Mouse (Mus musculus): ENCODE data around the gene Angpt4. TPM values are rescaled to one million over a fixed set of nuclear protein-coding genes. Genes with fewer than 3 reads are reported as not detected.

The Angpt4 gene
- polyA plus RNA-seq (2016; fragmentation: Nextera tagmentation; extraction: Ambion mirVana) = 0.27 and 0.73 TPM in 2 replicates

DNA sequence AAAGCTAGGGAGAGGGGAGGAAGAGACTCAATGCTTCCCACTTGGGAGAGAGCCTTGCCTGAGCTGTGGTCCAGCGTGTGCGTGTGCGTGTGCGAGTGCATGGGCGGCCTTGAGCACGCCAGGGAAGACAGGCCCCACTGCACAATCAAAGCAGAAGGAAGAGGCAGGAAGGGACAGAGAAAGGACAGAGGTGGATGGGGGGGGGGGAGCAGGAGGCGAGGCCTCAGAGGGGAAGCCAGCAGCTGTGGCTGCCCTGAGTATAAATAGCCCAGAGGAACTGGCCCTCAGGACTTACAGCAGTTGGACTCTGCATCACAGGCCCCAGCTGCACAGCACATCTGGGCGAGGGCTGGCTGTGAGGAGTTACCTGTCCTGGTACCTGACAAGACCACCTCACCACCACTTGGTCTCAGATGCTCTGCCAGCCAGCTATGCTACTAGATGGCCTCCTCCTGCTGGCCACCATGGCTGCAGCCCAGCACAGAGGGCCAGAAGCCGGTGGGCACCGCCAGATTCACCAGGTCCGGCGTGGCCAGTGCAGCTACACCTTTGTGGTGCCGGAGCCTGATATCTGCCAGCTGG lies at the start of gene Angpt4:
Gene Angpt4 (plus strand): TSS at position 292 of the 582 bp plus-strand sequence.
- Histone ChIP-seq H3K4me1 (peaks cover 36% of the 10 kb centered on the region), H3K27me3 (replicated peaks; ENCODE audit: low read depth, poor library complexity, severe bottlenecking) (no peaks in the 10 kb centered on the region), H3K4me3 (no peak within 1 kb of the TSS), H3K27ac (replicated peaks) (peak within 1 kb of the TSS; percentile 78), H3K9me3 (no peaks in the 10 kb centered on the region), H3K36me3 (replicated peaks) (no peaks in the 10 kb centered on the region)
- 65% methylated on average over 12 of the region's 13 CpGs for WGBS
- DNase-seq (ENCODE audit: low spot score) = peak; percentile 35

DNA sequence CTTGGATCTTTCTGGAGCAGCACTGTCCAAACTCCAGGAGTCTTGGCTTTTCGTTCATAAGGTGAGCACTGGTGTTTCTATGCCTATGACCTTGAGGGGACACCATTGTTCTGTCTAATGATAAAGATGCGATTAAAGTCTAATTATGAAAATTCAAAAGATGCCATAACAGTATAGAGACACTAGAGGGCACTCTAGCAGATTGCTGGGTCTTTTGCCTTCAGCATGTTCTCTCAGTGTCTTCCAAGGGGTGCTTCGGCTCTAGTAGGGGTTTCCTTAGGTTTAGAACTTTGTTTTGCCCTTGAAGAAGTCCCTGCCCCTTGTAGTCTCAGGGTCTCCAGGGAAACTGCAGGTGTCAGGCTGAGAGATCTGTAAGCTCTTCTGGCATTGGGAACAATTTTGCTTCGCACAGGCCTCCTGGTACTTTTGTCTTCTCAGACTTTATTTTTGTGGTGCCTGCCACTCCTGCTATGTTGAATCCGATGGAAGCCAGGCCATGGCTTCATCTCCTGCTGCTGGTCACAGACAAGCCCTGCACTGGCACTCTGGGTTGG lies 48.7 kb upstream of the Angpt4 start:
- H3K4me1 ChIP-seq = peaks cover 9% of the 10 kb centered on the region
- H3K36me3 ChIP-seq (replicated peaks) = no peaks in the 10 kb centered on the region
- no peak overlapping the region for H3K4me3 ChIP-seq
- WGBS = 61% methylated on average over 5 of the region's 5 CpGs
- H3K27ac ChIP-seq (replicated peaks) = no peak overlapping the region; the same call in 1 of the 2 replicates
- H3K27me3 ChIP-seq (replicated peaks; ENCODE audit: low read depth, poor library complexity, severe bottlenecking) = 0 out of 2 replicates have a peak, but pooled peaks cover 4% of the 10 kb centered on the region
- no peak for DNase-seq (ENCODE audit: low spot score)
- H3K9me3 ChIP-seq = no peaks in the 10 kb centered on the region

DNA sequence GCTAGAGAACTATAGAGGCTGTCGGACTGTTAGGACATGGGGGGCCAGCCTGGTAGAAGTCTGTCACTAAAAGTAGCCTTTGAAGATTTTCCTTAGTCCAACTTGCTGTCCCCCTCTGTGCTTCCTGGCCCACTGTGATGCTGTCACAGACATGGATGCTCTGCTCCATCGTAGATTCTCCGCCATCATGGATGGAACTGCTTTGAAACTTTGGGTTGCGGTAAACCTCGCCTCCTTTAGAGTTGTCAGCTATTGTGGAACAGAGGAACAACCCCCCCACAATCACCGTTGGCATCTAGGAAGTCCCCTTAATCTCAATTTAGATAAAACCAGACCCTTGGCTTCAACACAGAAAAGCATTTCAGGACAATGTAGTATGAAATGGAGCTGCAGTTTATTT lies 46.1 kb upstream of the Angpt4 start:
- 90% methylated on average over 6 of the region's 6 CpGs for WGBS
- DNase-seq (ENCODE audit: low spot score) = no peak
- no peak overlapping the region for H3K27ac ChIP-seq (replicated peaks)
- 0 out of 2 replicates have a peak, but pooled peaks cover 4% of the 10 kb centered on the region for H3K27me3 ChIP-seq (replicated peaks; ENCODE audit: low read depth, poor library complexity, severe bottlenecking)
- H3K9me3 ChIP-seq = no peaks in the 10 kb centered on the region
- H3K4me3 ChIP-seq = no peak overlapping the region
- no peaks in the 10 kb centered on the region for H3K36me3 ChIP-seq (replicated peaks)
- peaks cover 9% of the 10 kb centered on the region for H3K4me1 ChIP-seq

DNA sequence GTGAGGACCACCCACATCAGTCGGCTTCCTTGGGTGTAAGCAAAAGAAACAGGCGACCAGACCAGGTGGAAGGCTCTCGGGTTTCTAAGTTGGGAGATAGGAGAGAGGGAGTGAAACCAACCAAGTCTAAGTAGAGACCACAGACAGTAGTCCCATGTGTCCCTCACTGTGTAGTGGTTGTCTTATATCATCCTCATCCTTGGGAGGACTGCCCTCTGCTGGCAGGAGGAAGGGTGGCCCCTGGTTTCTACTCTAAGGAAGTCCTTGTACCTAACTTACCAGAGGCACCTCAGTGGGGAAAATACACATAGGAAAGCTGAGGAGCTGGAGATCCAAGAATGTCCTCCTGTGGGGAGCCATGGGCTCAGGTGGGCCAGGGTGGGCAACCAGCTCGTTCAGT lies 44.5 kb upstream of the Angpt4 start:
- WGBS = 35% methylated on average over 4 of the region's 4 CpGs
- no peaks in the 10 kb centered on the region for H3K36me3 ChIP-seq (replicated peaks)
- no peaks in the 10 kb centered on the region for H3K9me3 ChIP-seq
- H3K4me1 ChIP-seq = peaks cover 9% of the 10 kb centered on the region
- DNase-seq (ENCODE audit: low spot score) = peak; percentile 73
- 0 out of 2 replicates have a peak, but pooled peaks cover 4% of the 10 kb centered on the region for H3K27me3 ChIP-seq (replicated peaks; ENCODE audit: low read depth, poor library complexity, severe bottlenecking)
- no peak overlapping the region for H3K4me3 ChIP-seq
- no peak overlapping the region for H3K27ac ChIP-seq (replicated peaks)

DNA sequence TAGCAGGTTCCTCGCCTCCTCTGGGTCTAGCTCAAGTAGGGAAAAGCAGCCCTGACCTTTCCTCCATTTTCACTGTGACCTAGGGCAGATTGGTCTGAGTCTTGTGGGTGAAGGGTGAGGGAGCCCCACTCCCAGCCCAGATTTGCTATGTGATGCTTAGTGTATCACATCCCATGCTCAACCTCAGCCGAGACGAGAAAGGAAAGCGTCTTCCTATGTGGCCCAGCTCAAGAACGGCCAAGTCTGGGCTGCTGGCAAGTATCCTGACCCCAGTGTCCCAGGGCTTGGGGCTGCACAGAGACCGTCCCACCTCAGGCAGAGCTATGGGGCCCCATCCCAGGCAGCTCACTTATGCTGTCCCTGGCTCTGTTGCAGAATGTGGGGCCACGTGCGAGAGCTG lies 42.8 kb upstream of the Angpt4 start:
- Histone ChIP-seq H3K27me3 (replicated peaks; ENCODE audit: low read depth, poor library complexity, severe bottlenecking) (peaks cover 18% of the 10 kb centered on the region; the same call in 1 of the 2 replicates), H3K4me3 (no peak overlapping the region), H3K9me3 (no peaks in the 10 kb centered on the region), H3K4me1 (peaks cover under 1% of the 10 kb centered on the region; the same call in 1 of the 2 replicates), H3K36me3 (replicated peaks) (no peaks in the 10 kb centered on the region), H3K27ac (replicated peaks) (no peak overlapping the region)
- WGBS = 87% methylated on average over 8 of the region's 8 CpGs
- DNase-seq (ENCODE audit: low spot score) = no peak

DNA sequence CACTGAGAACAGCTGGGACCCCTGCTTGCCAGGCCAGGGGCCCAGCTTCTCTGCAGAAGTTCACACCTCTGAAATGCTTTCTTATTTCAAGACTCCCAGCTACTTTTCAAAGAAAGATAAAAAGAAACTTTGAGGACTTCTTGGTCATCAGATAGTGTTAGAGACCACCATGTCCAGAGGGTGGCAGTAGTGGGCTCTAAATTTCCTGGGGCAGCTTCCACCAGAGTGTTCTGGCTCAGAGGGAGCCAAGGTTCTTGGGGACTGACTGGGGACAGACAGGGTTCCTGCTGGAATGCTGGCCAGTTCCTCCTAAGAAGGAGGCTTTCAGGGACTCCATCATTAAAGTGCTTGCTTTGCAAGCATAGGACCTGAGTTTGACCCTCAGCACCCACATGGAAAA lies 36.5 kb upstream of the Angpt4 start:
- H3K9me3 ChIP-seq = no peaks in the 10 kb centered on the region
- H3K36me3 ChIP-seq (replicated peaks) = no peaks in the 10 kb centered on the region
- peaks cover 25% of the 10 kb centered on the region; the same call in 1 of the 2 replicates for H3K27me3 ChIP-seq (replicated peaks; ENCODE audit: low read depth, poor library complexity, severe bottlenecking)
- peak; percentile 45 for DNase-seq (ENCODE audit: low spot score)
- H3K4me1 ChIP-seq = peaks cover 10% of the 10 kb centered on the region; the same call in 1 of the 2 replicates
- H3K4me3 ChIP-seq = no peak overlapping the region
- H3K27ac ChIP-seq (replicated peaks) = no peak overlapping the region

DNA sequence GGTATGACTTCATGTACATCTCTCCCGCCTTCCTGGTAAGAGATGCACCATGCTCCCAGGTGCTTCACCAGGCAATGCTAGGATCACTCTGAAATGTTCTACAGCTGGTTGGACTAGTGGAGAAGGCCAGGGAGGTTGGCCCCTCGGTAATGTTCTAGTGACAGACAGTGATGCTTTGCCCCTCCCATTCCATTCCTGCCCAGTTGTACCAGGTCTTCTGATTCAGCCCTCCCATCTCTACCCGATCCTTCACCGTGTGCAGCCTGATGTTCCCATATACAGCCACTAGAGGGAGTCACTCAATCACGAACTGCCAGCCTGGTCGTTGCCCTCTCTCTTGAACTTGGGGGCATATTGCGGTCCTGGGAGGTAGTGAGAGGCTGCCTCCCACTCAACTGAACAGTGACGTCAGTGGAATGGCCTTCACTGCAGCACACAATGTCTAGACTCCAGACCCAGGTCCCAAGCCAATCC lies 35.0 kb upstream of the Angpt4 start:
- WGBS = 16% methylated on average over 8 of the region's 8 CpGs
- Histone ChIP-seq H3K4me3 (no peak overlapping the region), H3K27ac (replicated peaks) (no peak overlapping the region), H3K9me3 (no peaks in the 10 kb centered on the region), H3K36me3 (replicated peaks) (no peaks in the 10 kb centered on the region), H3K27me3 (replicated peaks; ENCODE audit: low read depth, poor library complexity, severe bottlenecking) (peaks cover 25% of the 10 kb centered on the region; the same call in 1 of the 2 replicates), H3K4me1 (peaks cover 10% of the 10 kb centered on the region; the same call in 1 of the 2 replicates)
- peak; percentile 72 for DNase-seq (ENCODE audit: low spot score)

DNA sequence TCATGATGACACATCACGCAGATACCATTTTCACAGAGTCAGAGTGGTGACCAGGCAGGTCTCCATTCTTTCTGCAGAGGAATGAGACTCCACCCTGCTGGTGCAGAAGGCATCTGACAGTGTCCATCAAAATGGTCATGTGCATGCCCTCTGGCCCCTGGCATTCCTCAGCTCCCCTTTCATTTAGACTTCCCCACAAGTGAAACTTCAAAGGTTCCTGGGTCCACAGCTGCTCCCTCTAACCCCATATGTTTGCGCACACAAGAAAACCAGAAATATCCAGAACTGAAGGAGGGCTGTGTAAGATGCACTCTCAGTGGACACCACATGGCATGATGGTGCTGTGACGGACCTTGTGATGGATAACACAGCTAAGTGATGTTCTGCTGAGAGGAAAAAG lies 32.4 kb upstream of the Angpt4 start:
- H3K4me3 ChIP-seq = no peak overlapping the region
- no peak overlapping the region for H3K27ac ChIP-seq (replicated peaks)
- no peaks in the 10 kb centered on the region for H3K36me3 ChIP-seq (replicated peaks)
- H3K4me1 ChIP-seq = peaks cover 10% of the 10 kb centered on the region; the same call in 1 of the 2 replicates
- 0 out of 2 replicates have a peak, but pooled peaks cover 11% of the 10 kb centered on the region for H3K27me3 ChIP-seq (replicated peaks; ENCODE audit: low read depth, poor library complexity, severe bottlenecking)
- DNase-seq (ENCODE audit: low spot score) = no peak
- H3K9me3 ChIP-seq = no peaks in the 10 kb centered on the region
- 72% methylated on average over 3 of the region's 3 CpGs for WGBS

DNA sequence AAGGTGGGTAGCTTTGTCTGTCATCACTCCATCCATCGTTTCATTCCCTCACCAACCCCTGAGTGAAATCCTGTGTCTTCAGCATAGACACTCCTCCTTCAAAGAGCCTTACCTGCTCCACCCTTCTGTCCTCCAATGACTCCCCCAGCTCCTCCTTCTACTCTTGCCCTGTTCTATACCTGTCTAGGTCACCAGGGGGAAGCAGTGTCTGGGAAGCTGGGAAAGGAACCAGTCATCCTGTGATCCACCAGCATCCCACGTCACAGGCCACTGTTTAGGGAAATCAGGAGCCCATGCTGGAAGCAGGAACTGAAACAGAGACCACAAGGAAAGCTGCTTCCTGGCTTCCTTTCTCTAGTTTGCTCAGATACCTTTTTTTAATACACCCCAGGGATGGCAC lies 31.2 kb upstream of the Angpt4 start:
- Histone ChIP-seq H3K4me1 (peaks cover 10% of the 10 kb centered on the region; the same call in 1 of the 2 replicates), H3K27ac (replicated peaks) (no peak overlapping the region), H3K27me3 (replicated peaks; ENCODE audit: low read depth, poor library complexity, severe bottlenecking) (0 out of 2 replicates have a peak, but pooled peaks cover 11% of the 10 kb centered on the region), H3K9me3 (no peaks in the 10 kb centered on the region), H3K4me3 (no peak overlapping the region), H3K36me3 (replicated peaks) (no peaks in the 10 kb centered on the region)
- no peak for DNase-seq (ENCODE audit: low spot score)
- 56% methylated on average over 2 of the region's 2 CpGs for WGBS

DNA sequence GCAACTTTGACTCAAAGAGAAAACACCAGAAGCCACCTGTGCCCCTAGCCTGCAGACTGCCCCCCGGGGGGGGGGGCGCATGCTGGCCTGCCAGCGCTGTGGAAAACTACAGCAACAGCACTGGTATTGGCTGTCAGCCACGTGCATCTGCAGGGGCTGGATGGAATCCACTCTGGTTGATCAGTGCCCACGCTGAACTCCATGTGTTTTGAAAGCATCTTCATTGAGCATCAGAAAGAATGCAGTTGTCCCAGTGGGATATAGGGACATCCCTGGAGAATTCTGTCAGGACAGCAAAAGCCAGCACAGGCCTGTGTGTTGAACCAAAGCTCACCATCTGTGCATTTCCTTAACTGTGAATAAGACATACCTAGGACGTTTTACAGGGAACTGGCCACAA lies 20.0 kb upstream of the Angpt4 start:
- 68% methylated on average over 6 of the region's 6 CpGs for WGBS
- H3K4me3 ChIP-seq = no peak overlapping the region
- peaks cover 34% of the 10 kb centered on the region for H3K4me1 ChIP-seq
- no peaks in the 10 kb centered on the region for H3K9me3 ChIP-seq
- DNase-seq (ENCODE audit: low spot score) = no peak
- no peaks in the 10 kb centered on the region for H3K36me3 ChIP-seq (replicated peaks)
- H3K27me3 ChIP-seq (replicated peaks; ENCODE audit: low read depth, poor library complexity, severe bottlenecking) = no peaks in the 10 kb centered on the region
- 0 out of 2 replicates have a peak overlapping the region, but pooled peaks have one; percentile 15 for H3K27ac ChIP-seq (replicated peaks)

DNA sequence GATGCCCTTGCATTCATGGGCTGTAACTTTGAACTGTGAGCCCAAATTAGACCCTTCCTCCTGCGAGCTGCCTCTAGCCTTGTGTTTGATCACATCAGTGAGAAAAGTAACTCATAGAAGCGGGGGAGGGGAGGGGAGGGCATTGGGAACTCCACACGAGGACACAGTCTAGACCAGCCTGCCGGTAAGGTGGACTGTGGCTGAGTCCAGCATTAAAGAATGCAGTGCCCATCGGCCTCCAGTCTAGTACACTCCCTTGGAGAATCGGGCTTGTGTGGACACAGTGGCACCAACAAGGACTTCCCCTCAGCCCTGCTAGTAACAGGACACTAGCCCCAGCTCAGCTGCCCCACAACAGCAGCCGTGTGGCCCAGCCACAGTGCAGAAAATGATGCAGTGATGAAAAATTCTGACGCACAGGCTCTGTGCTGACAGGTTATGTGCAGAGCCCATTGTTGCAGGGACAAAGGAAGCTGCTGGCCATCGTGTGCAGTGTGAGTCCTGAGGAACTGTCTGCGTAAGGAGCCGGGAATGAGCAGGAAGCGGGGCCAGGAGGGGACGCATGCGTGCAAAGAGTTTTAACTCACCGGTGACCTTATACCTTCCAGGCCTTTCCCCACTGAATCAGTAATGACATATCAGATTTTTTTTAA lies 17.8 kb upstream of the Angpt4 start:
- H3K9me3 ChIP-seq = no peaks in the 10 kb centered on the region
- H3K4me3 ChIP-seq = 0 out of 2 replicates have a peak overlapping the region, but pooled peaks have one; percentile 5
- H3K27ac ChIP-seq (replicated peaks) = peak overlapping the region; percentile 79
- peak; percentile 43 for DNase-seq (ENCODE audit: low spot score)
- no peaks in the 10 kb centered on the region for H3K36me3 ChIP-seq (replicated peaks)
- peaks cover 34% of the 10 kb centered on the region for H3K4me1 ChIP-seq
- no peaks in the 10 kb centered on the region for H3K27me3 ChIP-seq (replicated peaks; ENCODE audit: low read depth, poor library complexity, severe bottlenecking)
- 49% methylated on average over 15 of the region's 15 CpGs for WGBS

DNA sequence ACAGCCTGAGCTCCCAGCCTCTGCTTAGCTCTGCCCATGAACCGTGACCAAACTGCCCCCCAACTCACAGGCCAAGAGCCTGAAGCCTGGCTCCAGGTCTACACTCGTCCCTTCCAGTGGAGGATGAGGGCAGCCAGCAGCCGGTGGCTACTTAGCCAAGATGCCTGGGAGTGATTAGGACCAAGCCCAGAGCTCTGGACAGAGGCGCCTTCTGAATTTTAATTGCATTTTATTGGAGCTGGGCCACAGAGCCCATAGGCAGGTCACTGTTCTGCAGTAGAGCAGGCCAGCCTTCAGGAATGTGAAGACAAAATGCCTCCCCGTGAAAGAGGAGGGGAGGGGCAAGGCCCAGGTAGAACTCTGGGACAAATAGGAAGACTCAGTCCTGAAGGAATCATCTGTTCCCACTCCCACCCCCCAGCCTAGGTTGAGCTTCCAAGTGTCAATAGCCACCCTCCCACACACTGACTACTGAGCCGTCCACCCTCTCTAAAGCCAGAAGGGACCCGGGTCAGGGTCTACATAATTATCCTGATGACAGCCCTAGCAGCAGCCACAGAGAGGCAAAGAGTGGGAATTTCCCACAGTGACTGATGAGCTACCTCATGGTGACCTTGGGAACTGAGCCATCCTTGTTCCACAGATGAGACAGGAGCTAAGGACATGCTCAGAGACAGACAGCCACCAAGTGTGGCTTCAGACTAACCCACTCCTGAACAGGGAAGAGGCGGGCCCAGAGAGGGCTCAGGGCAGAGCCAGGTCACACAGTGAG lies 16.6 kb upstream of the Angpt4 start:
- WGBS = 60% methylated on average over 8 of the region's 8 CpGs
- peak; percentile 36 for DNase-seq (ENCODE audit: low spot score)
- H3K27ac ChIP-seq (replicated peaks) = peak overlapping the region; percentile 79; the same call in 1 of the 2 replicates

More for the DNA sequence above, 16.6 kb upstream of the Angpt4 start:
- Histone ChIP-seq H3K4me1 (peaks cover 34% of the 10 kb centered on the region), H3K36me3 (replicated peaks) (no peaks in the 10 kb centered on the region), H3K9me3 (no peaks in the 10 kb centered on the region), H3K4me3 (no peak overlapping the region), H3K27me3 (replicated peaks; ENCODE audit: low read depth, poor library complexity, severe bottlenecking) (no peaks in the 10 kb centered on the region)

All from embryonic facial prominence, embryonic 10.5 days (tissue).